Mouse (Mus musculus) G1E (cell line): Measurements from ENCODE around the gene Gfy.

Source experiments
- CTCF ChIP-seq: IDR thresholded peaks from 2 replicates; pipeline ENCODE4 v1.5.1; 2012; ENCODE audit warnings: low read depth, low read length, inconsistent platforms, mixed read lengths
- GATA1 ChIP-seq: IDR thresholded peaks from 2 replicates; pipeline ENCODE4 v1.6.1; 2012; ENCODE audit warnings: borderline replicate concordance, low read length, inconsistent platforms, mixed read lengths
- POLR2AphosphoS5 ChIP-seq: IDR thresholded peaks from 2 replicates; pipeline ENCODE4 v1.6.1; 2012; ENCODE audit warnings: low read depth, low read length, inconsistent platforms; ENCODE audit not compliant: insufficient replicate concordance
- TAL1 ChIP-seq: conservative IDR thresholded peaks from 2 replicates; pipeline ENCODE4 v1.6.1; 2012; ENCODE audit warnings: low read depth, low read length, inconsistent platforms, mixed read lengths

- TF ChIP-seq CTCF (no peak), GATA1 (no peak), POLR2AphosphoS5 (no peak), TAL1 (no peak)
These were observed 25.8 kb downstream of the Gfy start for GRCm38 (mm10) chr7:45153586-45153985.
